Mouse (Mus musculus) common myeloid progenitor, adult 5-6 weeks (primary cell): ENCODE data around the gene Zbtb12. TPM values are rescaled to one million over a fixed set of nuclear protein-coding genes. Genes with fewer than 3 reads are reported as not detected.
A peak's percentile ranks its signal among the peaks of the same experiment; 100 is the strongest.

Experiments used
- ATAC-seq: replicated peaks from 2 replicates; pipeline ENCODE4 v1.8.0; 2016; ENCODE audit warnings: low read depth, mild to moderate bottlenecking, moderate TSS enrichment, inconsistent platforms; ENCODE audit not compliant: poor library complexity, severe bottlenecking
- total RNA-seq: library from RNA; stranded (forward); fragments of 200-1000, 187-1606 nt; gene quantifications from 2 replicates; pipeline ENCODE4 v1.2.3, GENCODE M21; 2017

Zbtb12 gene
- total RNA-seq, 1 experiment from 2014 or later = 16.2 TPM

- no peak for ATAC-seq
Observed at GRCm38 (mm10) chr17:34862416-34863081, 16.7 kb upstream of the Zbtb12 start, which contains the start of gene Cfb. TSS of gene Cfb (minus strand) at chr17:34862518.

- ATAC-seq = no peak
Observed at GRCm38 (mm10) chr17:34865981-34866380, 13.3 kb upstream of the Zbtb12 start.

DNA sequence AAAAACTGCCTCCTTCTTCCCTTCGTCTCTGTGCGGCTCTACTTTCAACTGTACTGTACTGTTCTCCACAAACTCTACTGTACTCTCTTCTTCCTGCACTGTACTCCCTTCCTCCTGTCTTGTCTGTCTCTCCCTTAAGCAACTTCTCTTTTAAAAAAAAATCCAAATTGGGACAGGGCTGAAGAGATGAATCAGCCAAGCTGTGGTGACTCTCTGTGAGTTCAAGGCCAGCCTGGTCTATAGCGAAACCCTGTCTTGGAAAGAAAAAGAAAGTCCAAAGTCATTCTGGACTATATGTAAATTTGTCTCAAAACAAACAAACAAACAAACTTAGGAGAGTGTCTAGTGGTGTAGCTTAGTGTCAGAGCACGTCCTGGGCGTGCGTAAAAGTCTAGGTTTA lies 5.0 kb upstream of the Zbtb12 start:
- no peak for ATAC-seq

DNA sequence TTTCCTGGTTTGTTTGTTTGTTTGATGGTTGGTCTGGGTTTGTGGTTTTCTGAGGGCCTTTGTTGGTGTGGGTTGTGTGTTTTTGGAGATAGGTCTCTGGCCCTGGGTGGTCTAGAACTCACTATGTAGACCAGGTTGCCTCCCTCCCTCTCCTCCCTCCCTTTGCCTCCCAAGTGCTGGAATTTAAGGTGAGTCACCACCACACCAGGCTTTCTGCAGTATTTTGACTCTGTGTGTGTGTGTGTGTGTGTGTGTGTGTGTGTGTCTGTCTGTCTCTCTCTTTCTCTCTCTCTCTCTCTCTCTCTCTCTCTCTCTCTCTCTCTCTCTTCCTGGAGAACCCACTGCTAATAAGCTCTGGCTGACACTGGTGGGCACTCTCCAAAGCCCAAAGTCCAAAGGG lies 1.9 kb downstream of the Zbtb12 start:
- no peak for ATAC-seq

- no peak for ATAC-seq
Observed at GRCm38 (mm10) chr17:34881683-34882310, 2.5 kb downstream of the Zbtb12 start, which contains the start of gene Gm20547. TSS of gene Gm20547 (minus strand) at chr17:34882042.

DNA sequence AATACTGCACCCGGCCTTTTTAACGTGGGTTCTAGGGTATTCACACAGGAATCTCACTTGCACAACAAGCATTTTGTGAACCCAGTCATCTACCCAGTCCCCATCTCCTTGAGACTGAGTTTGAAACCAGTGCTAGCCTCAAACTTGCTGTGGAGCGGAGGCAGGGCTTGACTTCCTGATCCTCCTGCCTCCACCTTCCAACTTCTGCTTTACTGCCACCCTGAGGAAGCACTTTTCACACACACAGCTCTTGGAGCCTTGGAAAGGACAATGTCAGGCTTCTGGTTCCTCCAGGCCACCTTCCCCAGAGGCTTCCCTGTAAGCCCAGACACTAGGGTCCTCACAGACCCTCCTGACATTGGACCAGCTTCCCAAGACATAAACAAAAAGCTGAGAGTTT lies 4.0 kb downstream of the Zbtb12 start:
- ATAC-seq = peak; percentile 61; the same call in 1 of the 2 replicates

- ATAC-seq = no peak
Observed at GRCm38 (mm10) chr17:34884704-34885103, 5.4 kb downstream of the Zbtb12 start.

- ATAC-seq = no peak
Observed at GRCm38 (mm10) chr17:34885615-34886014, 6.3 kb downstream of the Zbtb12 start.

DNA sequence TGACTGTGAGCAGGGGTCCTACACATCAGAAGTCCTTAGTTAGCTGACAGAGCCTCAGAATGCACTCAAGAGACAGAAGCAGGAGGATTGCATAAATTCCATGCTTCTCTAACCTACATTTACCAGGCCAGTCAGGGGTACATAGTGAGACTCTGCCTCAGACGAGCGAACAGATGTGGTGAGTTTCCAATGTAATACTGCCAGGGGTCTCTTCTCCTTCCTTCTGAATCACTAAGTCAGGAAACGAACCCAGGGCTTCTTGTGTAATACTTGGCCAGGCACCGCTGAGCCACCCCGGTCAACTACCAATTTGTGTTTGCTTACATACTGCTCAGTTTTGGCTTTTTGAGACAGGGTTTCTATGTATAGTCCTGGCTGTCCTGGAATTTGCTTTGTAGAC lies 8.7 kb downstream of the Zbtb12 start:
- ATAC-seq = peak; percentile 34

GRCm38 (mm10) chr17:34890074-34890743 lies 10.9 kb downstream of the Zbtb12 start:
- ATAC-seq = no peak

DNA sequence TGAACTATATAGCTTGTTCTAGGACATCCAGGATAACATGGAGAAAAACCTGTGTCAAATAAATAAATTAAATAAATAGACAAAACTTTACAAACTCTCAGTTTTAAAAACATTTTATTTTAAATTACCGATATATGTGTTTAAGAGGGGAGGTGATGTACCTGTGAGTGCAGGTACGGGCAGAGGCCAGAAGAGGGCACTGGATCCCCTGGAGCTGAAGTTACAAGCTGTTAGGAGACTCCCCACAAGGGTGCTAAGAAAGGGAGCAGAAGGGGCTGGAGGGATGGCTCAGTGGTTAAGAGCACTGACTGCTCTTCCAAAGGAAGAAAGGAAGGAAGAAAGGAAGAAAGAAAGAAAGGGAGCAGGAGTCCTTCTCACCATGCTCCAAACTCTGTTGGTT lies 12.1 kb downstream of the Zbtb12 start:
- no peak for ATAC-seq

DNA sequence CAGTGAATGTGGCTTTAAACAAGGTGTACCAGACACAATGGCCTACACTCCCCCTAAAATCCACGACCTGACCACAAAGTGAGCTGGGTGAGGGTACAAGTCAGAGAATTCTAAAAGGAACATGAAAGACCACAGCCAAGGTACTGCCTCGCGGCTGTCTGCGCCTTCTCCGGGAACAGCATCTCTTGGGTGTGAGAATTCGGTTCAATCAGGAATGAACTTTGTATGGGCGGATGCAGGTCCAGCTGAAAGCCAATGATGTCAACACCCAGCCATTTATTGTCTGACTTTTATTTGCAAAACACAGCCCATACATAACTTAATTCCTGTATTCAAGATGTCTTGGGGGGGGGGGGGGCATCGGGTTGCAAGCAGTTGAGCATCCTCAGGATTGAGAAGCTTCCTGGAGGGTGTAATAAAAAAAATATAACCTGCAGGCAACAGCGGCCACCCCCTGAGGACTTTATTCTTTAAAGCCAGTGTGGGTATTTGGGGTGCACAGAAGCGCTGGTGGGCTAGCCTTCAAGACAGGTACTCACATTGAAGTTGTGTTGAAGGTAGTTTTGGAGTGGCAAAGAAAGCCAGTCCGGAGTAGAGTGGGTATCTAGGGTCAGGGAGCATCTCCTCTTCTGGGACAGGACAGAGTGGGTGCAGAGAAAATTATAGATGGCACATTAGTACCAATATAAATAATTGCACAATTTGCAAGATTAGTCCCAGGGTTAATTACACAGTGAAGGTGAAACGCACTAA lies 14.0 kb downstream of the Zbtb12 start:
- no peak for ATAC-seq

DNA sequence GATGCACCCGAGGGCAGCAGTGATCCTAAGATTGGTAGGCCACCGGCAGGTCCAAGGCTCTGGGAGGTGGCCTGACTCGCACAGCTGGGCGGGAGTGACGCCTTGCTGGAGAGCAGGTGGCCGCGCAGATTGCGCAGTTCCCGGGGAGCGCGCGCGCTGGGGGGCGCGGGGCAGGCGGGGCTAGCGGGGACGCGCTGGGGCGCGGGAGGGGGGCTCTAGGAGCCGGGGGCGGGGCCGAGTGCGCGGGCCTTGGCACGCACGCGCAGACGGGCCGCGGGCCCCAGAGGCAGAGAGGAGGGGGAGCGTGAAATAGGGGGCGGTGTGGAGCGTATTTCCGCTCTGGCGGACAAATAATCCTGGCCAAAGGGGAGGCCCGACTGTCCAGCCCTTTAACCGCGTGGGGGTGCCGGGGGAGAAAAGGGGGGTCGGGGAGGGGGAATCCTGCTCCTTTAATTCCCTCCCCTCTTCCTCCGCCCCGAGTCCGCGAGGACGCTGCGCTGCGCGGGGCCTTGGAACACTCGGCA lies 14.9 kb downstream of the Zbtb12 start:
- peak; percentile 57 for ATAC-seq

GRCm38 (mm10) chr17:34894801-34895530 lies 15.7 kb downstream of the Zbtb12 start:
- ATAC-seq = no peak

DNA sequence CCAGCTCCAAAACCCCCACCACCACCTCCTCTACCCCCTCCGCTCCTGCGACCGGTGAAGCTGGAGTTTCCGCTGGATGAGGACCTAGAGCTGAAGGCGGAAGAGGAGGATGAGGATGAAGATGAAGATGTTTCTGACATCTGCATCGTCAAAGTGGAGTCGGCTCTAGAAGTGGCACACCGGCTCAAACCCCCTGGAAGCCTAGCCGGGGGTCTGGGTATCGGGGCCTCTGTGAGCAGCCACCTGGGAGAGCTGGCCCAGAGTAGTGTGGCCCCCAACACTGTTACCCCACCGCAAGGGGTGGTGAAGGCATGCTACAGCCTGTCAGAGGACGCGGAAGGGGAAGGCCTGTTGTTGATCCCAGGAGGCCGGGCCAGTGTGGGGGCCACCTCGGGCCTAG lies 16.4 kb downstream of the Zbtb12 start:
- ATAC-seq = no peak

- no peak for ATAC-seq
Observed at GRCm38 (mm10) chr17:34896366-34896765, 17.1 kb downstream of the Zbtb12 start.

DNA sequence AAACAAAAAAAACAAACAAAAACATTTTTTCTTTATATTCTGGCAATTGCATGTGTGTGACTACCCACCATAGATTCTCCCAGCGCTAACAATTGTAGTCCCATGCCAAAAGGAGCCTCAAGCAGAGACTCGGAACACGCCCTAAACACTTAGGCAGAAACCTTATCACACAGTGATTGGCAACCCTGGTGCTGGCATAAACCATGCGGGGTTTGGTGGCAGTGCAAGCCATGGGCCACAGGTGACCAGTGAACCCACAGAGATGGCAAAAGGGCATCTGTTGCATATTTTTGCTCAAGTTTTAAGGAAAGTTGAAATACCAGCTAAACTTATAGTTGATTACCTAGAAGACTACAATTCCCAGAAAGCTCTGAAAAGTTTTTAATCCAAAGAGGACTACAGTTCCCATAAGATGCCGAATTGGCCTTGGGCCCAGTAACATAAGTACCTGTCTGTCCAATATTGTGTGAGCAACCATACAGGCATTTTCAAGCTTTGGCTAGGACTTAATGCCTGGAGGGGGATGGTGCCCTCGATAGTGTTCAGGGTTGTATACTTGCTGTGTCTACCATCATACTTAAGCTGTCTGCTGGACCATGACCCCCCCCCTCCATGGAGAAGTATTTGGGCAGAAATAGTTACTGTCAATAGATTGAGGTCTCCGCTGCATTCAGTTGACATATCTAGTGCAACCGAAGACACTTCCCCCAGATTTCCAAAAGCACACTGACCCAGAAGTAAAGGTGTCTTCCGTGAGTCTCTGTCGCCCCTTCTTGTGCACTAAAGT lies 18.3 kb downstream of the Zbtb12 start:
- 0 out of 2 replicates have a peak, but pooled peaks have one; percentile 13 for ATAC-seq

DNA sequence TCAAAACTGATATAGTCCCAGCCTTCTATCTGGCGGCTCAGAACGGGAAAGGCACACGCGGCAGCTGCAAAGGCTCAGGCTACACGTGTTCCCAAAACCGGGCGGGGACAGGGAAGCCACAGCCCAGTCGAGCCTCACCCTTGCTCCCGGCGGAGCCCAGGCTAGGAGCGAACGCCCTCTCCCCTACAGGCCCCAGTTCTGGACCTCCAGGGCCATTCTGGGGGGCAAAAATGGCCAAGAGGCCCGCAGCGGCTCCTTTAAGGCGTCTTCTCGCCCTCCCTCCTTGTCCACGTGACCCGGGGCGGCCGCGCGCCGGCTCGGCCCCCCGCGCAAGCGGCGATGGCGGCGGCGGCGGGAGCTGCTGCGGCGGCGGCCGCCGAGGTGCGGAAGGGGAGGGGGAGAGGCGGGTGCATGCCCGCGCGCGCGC lies 18.9 kb downstream of the Zbtb12 start, which contains the start of the genes C2 and Ehmt2:
C2 (minus strand) TSS at position 106 of the 427 bp plus-strand sequence.
Ehmt2 (plus strand) TSS at position 310 of the 427 bp plus-strand sequence.
- ATAC-seq = peak; percentile 30

- no peak for ATAC-seq
Observed at GRCm38 (mm10) chr17:34898706-34899052, 19.4 kb downstream of the Zbtb12 start.
